Mouse (Mus musculus) embryonic facial prominence, embryonic 11.5 days (tissue): ENCODE data around the gene Tmem41b. TPM values are rescaled to one million over a fixed set of nuclear protein-coding genes. Genes with fewer than 3 reads are reported as not detected.

Experiments used
- ATAC-seq: fragments of 200-750 bp; cut with Nextera tagmentation; replicated peaks from 2 replicates; pipeline ENCODE4 v1.8.0; 2017; ENCODE audit warnings: low read depth; ENCODE audit not compliant: insufficient number of reproducible peaks, low FRiP score, low TSS enrichment
- DNase-seq: peaks from one replicate; pipeline ENCODE4 v3.0.0-alpha.2; 2015; ENCODE audit warnings: low spot score
- H3K27ac ChIP-seq: fragments of 300-500 bp; sonication (generic); replicated peaks from 2 replicates; pipeline ENCODE4 v1.5.1; 2014; ENCODE audit warnings: mild to moderate bottlenecking, low read depth, low read length, control low read depth
- H3K27me3 ChIP-seq: fragments of 300-500 bp; sonication (generic); 2 replicates; pipeline ENCODE4 v1.6.1; 2014; ENCODE audit warnings: mild to moderate bottlenecking, low read length, moderate library complexity, mixed read lengths; ENCODE audit not compliant: control insufficient read depth, insufficient read depth
- H3K36me3 ChIP-seq: fragments of 300-500 bp; sonication (generic); replicated peaks from 2 replicates; pipeline ENCODE4 v1.6.1; 2014; ENCODE audit warnings: low read depth, mild to moderate bottlenecking, low read length, moderate library complexity, mixed read lengths; ENCODE audit not compliant: control insufficient read depth, insufficient read depth
- H3K4me1 ChIP-seq: fragments of 300-500 bp; sonication (generic); 2 replicates; pipeline ENCODE4 v1.6.1; 2014; ENCODE audit warnings: low read length, mixed read lengths; ENCODE audit not compliant: control insufficient read depth, insufficient read depth
- H3K4me2 ChIP-seq: fragments of 300-500 bp; sonication (generic); 2 replicates; pipeline ENCODE4 v1.6.1; 2014; ENCODE audit warnings: low read depth, mild to moderate bottlenecking, control low read depth, low read length, moderate library complexity
- H3K4me3 ChIP-seq: fragments of 300-500 bp; sonication (generic); 2 replicates; pipeline ENCODE4 v1.5.1; 2014; ENCODE audit warnings: low read depth, low read length, control low read depth
- H3K9ac ChIP-seq: fragments of 300-500 bp; sonication (generic); replicated peaks from 2 replicates; pipeline ENCODE4 v1.6.1; 2014; ENCODE audit warnings: mild to moderate bottlenecking, control low read depth, low read length
- H3K9me3 ChIP-seq: fragments of 300-500 bp; sonication (generic); replicated peaks from 2 replicates; pipeline ENCODE4 v1.6.1; 2016; ENCODE audit warnings: mild to moderate bottlenecking, low read length, inconsistent platforms, mixed read lengths; ENCODE audit not compliant: control insufficient read depth
- WGBS: fragments of 180-500 bp; shearing (Covaris S2); extraction: QIAGEN DNeasy Blood & Tissue Kit; methylation state at CpG from one replicate; pipeline ENCODE4 v1.1.7; 2014; 5-methylcytosine and 5-hydroxymethylcytosine counted together
- polyA plus RNA-seq: library from polyadenylated mRNA; unstranded; fragments of >200 nt; fragmentation: Nextera tagmentation; extraction: Ambion mirVana; gene quantifications from 2 replicates; pipeline ENCODE4 v1.2.1, GENCODE M21; 2014

The Tmem41b gene
- polyA plus RNA-seq, 1 experiment from 2014 or later: 88.9 TPM

GRCm38 (mm10) chr7:110011417-110011816 is 24.7 kb upstream of the Tmem41b start:
- Histone ChIP-seq H3K4me1 (no peaks in the 10 kb centered on the region), H3K27ac (no peak overlapping the region), H3K9me3 (no peaks in the 10 kb centered on the region), H3K27me3 (no peaks in the 10 kb centered on the region), H3K4me3 (no peak overlapping the region), H3K36me3 (no peaks in the 10 kb centered on the region), H3K9ac (no peak overlapping the region), H3K4me2 (no peak overlapping the region)
- DNase-seq (no peak), ATAC-seq (no peak)
- WGBS: 52% methylated on average over 1 of the region's 1 CpGs

- no peak for DNase-seq
- H3K4me3 ChIP-seq: no peak overlapping the region
- no peak overlapping the region for H3K9ac ChIP-seq
- no peaks in the 10 kb centered on the region for H3K36me3 ChIP-seq
- no peak overlapping the region for H3K4me2 ChIP-seq
- H3K4me1 ChIP-seq: no peaks in the 10 kb centered on the region
- no peaks in the 10 kb centered on the region for H3K9me3 ChIP-seq
- H3K27me3 ChIP-seq: no peaks in the 10 kb centered on the region
- no peak for ATAC-seq
- WGBS: 92% methylated on average over 6 of the region's 6 CpGs
- H3K27ac ChIP-seq: no peak overlapping the region
Measured at GRCm38 (mm10) chr7:110009084-110009483, 22.4 kb upstream of the Tmem41b start.

- Histone ChIP-seq H3K4me2 (no peak overlapping the region), H3K36me3 (no peaks in the 10 kb centered on the region), H3K9ac (no peak overlapping the region), H3K27me3 (no peaks in the 10 kb centered on the region), H3K27ac (no peak overlapping the region), H3K4me1 (no peaks in the 10 kb centered on the region), H3K4me3 (no peak overlapping the region), H3K9me3 (no peaks in the 10 kb centered on the region)
- ATAC-seq (no peak), DNase-seq (no peak)
- WGBS: 93% methylated on average over 1 of the region's 1 CpGs
Measured at GRCm38 (mm10) chr7:110008513-110008912, 21.8 kb upstream of the Tmem41b start.

GRCm38 (mm10) chr7:110006471-110007195 is 19.9 kb upstream of the Tmem41b start:
- Histone ChIP-seq H3K4me3 (no peak overlapping the region), H3K36me3 (no peaks in the 10 kb centered on the region), H3K27me3 (no peaks in the 10 kb centered on the region), H3K9ac (no peak overlapping the region), H3K27ac (no peak overlapping the region), H3K9me3 (no peaks in the 10 kb centered on the region), H3K4me2 (no peak overlapping the region), H3K4me1 (no peaks in the 10 kb centered on the region)
- 71% methylated on average over 5 of the region's 5 CpGs for WGBS
- ATAC-seq (no peak), DNase-seq (no peak)

- Histone ChIP-seq H3K9me3 (no peaks in the 10 kb centered on the region), H3K36me3 (no peaks in the 10 kb centered on the region), H3K4me3 (no peak overlapping the region), H3K4me1 (no peaks in the 10 kb centered on the region), H3K9ac (no peak overlapping the region), H3K4me2 (no peak overlapping the region), H3K27me3 (no peaks in the 10 kb centered on the region), H3K27ac (no peak overlapping the region)
- no peak for DNase-seq
- ATAC-seq: no peak
Measured at GRCm38 (mm10) chr7:110005976-110006375, 19.2 kb upstream of the Tmem41b start.

- H3K4me1 ChIP-seq: no peaks in the 10 kb centered on the region
- H3K27ac ChIP-seq: no peak overlapping the region
- ATAC-seq (peak; percentile 56; the same call in 1 of the 2 replicates), DNase-seq (peak; percentile 48)
- no peaks in the 10 kb centered on the region for H3K9me3 ChIP-seq
- no peak overlapping the region; the same call in 1 of the 2 replicates for H3K9ac ChIP-seq
- WGBS: 14% methylated on average over 20 of the region's 20 CpGs
- peak overlapping the region; percentile 27 for H3K4me2 ChIP-seq
- no peaks in the 10 kb centered on the region for H3K36me3 ChIP-seq
- H3K27me3 ChIP-seq: no peaks in the 10 kb centered on the region
- H3K4me3 ChIP-seq: no peak overlapping the region
Measured at GRCm38 (mm10) chr7:110002968-110003367, 16.2 kb upstream of the Tmem41b start.

GRCm38 (mm10) chr7:110002092-110002491 is 15.4 kb upstream of the Tmem41b start:
- Histone ChIP-seq H3K4me2 (no peak overlapping the region), H3K4me1 (no peaks in the 10 kb centered on the region), H3K27ac (no peak overlapping the region), H3K9me3 (no peaks in the 10 kb centered on the region), H3K9ac (no peak overlapping the region), H3K4me3 (no peak overlapping the region), H3K27me3 (no peaks in the 10 kb centered on the region), H3K36me3 (no peaks in the 10 kb centered on the region)
- DNase-seq (no peak), ATAC-seq (no peak)

- no peaks in the 10 kb centered on the region for H3K27me3 ChIP-seq
- no peaks in the 10 kb centered on the region for H3K4me1 ChIP-seq
- DNase-seq: no peak
- H3K27ac ChIP-seq: no peak overlapping the region
- H3K4me3 ChIP-seq: no peak overlapping the region
- no peaks in the 10 kb centered on the region for H3K36me3 ChIP-seq
- ATAC-seq: no peak
- WGBS: 85% methylated on average over 4 of the region's 4 CpGs
- H3K4me2 ChIP-seq: no peak overlapping the region
- no peak overlapping the region for H3K9ac ChIP-seq
- H3K9me3 ChIP-seq: no peaks in the 10 kb centered on the region
Measured at GRCm38 (mm10) chr7:109998388-109998787, 11.7 kb upstream of the Tmem41b start.
